Mouse (Mus musculus): ENCODE results near the gene Gpbar1. TPM values are rescaled to one million over a fixed set of nuclear protein-coding genes. Genes with fewer than 3 reads are reported as not detected.

The Gpbar1 gene
- polyA plus RNA-seq, 1 experiment from 2014 or later, result 0.18 TPM

GRCm38 (mm10) chr1:74238136-74238535 lies 40.2 kb upstream of the Gpbar1 start:
- H3K9me3 ChIP-seq (ENCODE audit: low read length), result no peaks in the 10 kb centered on the region
- DNase-seq (ENCODE audit: low spot score) (no peak), ATAC-seq (no peak)
- no peaks in the 10 kb centered on the region for H3K36me3 ChIP-seq (ENCODE audit: insufficient read depth, low read length)
- 29% methylated on average over 1 of the region's 1 CpGs for WGBS
- peaks cover 16% of the 10 kb centered on the region; the same call in 1 of the 2 replicates for H3K4me1 ChIP-seq (ENCODE audit: insufficient read depth, low read depth, low read length)
- peak overlapping the region; percentile 96; the same call in 1 of the 2 replicates for H3K27ac ChIP-seq (ENCODE audit: low read length)
- TF ChIP-seq EP300 (IDR thresholded peaks at IDR 0.05) (no peak), CTCF (IDR thresholded peaks at IDR 0.05) (no peak)
- H3K4me3 ChIP-seq (ENCODE audit: low read depth, low read length), result peak overlapping the region; percentile 95
- H3K27me3 ChIP-seq (replicated peaks; ENCODE audit: insufficient read depth, low read length), result no peaks in the 10 kb centered on the region
- H3K4me2 ChIP-seq (replicated peaks; ENCODE audit: low read depth, low read length), result peak overlapping the region; percentile 80
- peak overlapping the region; percentile 23; the same call in 1 of the 2 replicates for H3K9ac ChIP-seq (replicated peaks; ENCODE audit: low read depth)

GRCm38 (mm10) chr1:74239162-74239561 lies 39.2 kb upstream of the Gpbar1 start:
- peak overlapping the region; percentile 68 for H3K27ac ChIP-seq (ENCODE audit: low read length)
- peak overlapping the region; percentile 80 for H3K4me2 ChIP-seq (replicated peaks; ENCODE audit: low read depth, low read length)
- peaks cover 16% of the 10 kb centered on the region; the same call in 1 of the 2 replicates for H3K4me1 ChIP-seq (ENCODE audit: insufficient read depth, low read depth, low read length)
- ATAC-seq, result no peak
- H3K9ac ChIP-seq (replicated peaks; ENCODE audit: low read depth), result no peak overlapping the region
- no peaks in the 10 kb centered on the region for H3K27me3 ChIP-seq (replicated peaks; ENCODE audit: insufficient read depth, low read length)
- peak overlapping the region; percentile 8; the same call in 1 of the 2 replicates for H3K4me3 ChIP-seq (ENCODE audit: low read depth, low read length)
- no peaks in the 10 kb centered on the region for H3K9me3 ChIP-seq (ENCODE audit: low read length)
- no peak for DNase-seq (ENCODE audit: low spot score)
- WGBS, result 41% methylated on average over 7 of the region's 7 CpGs
- TF ChIP-seq EP300 (IDR thresholded peaks at IDR 0.05) (no peak), CTCF (IDR thresholded peaks at IDR 0.05) (no peak)
- no peaks in the 10 kb centered on the region for H3K36me3 ChIP-seq (ENCODE audit: insufficient read depth, low read length)

DNA sequence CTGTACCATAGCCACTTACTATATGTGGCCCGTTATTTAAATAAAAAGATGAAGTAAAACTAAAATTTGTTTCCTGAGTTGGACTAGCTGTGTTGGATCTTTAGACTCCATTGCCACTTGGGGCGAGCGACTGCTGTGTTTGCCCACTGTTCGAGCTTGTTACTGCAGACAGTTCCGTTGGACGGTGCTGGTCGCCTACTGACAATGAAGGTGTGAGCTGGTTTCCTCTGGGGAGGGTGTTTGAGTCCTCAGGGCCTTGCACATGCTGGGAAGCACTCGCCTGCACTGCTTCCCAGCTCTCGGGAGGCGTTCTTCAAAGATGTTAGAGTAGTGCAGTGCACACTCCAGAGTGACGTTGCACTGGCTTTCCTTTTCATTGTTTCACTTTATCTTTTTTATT lies 38.7 kb upstream of the Gpbar1 start:
- TF ChIP-seq CTCF (IDR thresholded peaks at IDR 0.05), result no peak
- no peak for TF ChIP-seq EP300 (IDR thresholded peaks at IDR 0.05)
- H3K27ac ChIP-seq (ENCODE audit: low read length), result peak overlapping the region; percentile 68
- 41% methylated on average over 11 of the region's 11 CpGs for WGBS
- no peak for DNase-seq (ENCODE audit: low spot score)
- peaks cover 16% of the 10 kb centered on the region; the same call in 1 of the 2 replicates for H3K4me1 ChIP-seq (ENCODE audit: insufficient read depth, low read depth, low read length)
- no peaks in the 10 kb centered on the region for H3K27me3 ChIP-seq (replicated peaks; ENCODE audit: insufficient read depth, low read length)
- ATAC-seq, result no peak
- peak overlapping the region; percentile 8; the same call in 1 of the 2 replicates for H3K4me3 ChIP-seq (ENCODE audit: low read depth, low read length)
- no peaks in the 10 kb centered on the region for H3K36me3 ChIP-seq (ENCODE audit: insufficient read depth, low read length)
- peak overlapping the region; percentile 80 for H3K4me2 ChIP-seq (replicated peaks; ENCODE audit: low read depth, low read length)
- no peaks in the 10 kb centered on the region for H3K9me3 ChIP-seq (ENCODE audit: low read length)
- no peak overlapping the region for H3K9ac ChIP-seq (replicated peaks; ENCODE audit: low read depth)

GRCm38 (mm10) chr1:74240311-74240710 lies 38.0 kb upstream of the Gpbar1 start:
- Histone ChIP-seq H3K9me3 (ENCODE audit: low read length) (no peaks in the 10 kb centered on the region), H3K36me3 (ENCODE audit: insufficient read depth, low read length) (no peaks in the 10 kb centered on the region), H3K4me1 (ENCODE audit: insufficient read depth, low read depth, low read length) (peaks cover 16% of the 10 kb centered on the region; the same call in 1 of the 2 replicates), H3K9ac (replicated peaks; ENCODE audit: low read depth) (no peak overlapping the region), H3K27ac (ENCODE audit: low read length) (peak overlapping the region; percentile 68), H3K4me2 (replicated peaks; ENCODE audit: low read depth, low read length) (no peak overlapping the region), H3K27me3 (replicated peaks; ENCODE audit: insufficient read depth, low read length) (no peaks in the 10 kb centered on the region), H3K4me3 (ENCODE audit: low read depth, low read length) (no peak overlapping the region)
- peak; percentile 29 for DNase-seq (ENCODE audit: low spot score)
- no peak for TF ChIP-seq CTCF (IDR thresholded peaks at IDR 0.05)
- no peak for TF ChIP-seq EP300 (IDR thresholded peaks at IDR 0.05)
- ATAC-seq, result no peak
- 46% methylated on average over 6 of the region's 6 CpGs for WGBS

GRCm38 (mm10) chr1:74240832-74241231 lies 37.5 kb upstream of the Gpbar1 start:
- WGBS, result 53% methylated on average over 4 of the region's 4 CpGs
- no peaks in the 10 kb centered on the region for H3K36me3 ChIP-seq (ENCODE audit: insufficient read depth, low read length)
- H3K9me3 ChIP-seq (ENCODE audit: low read length), result no peaks in the 10 kb centered on the region
- no peaks in the 10 kb centered on the region for H3K27me3 ChIP-seq (replicated peaks; ENCODE audit: insufficient read depth, low read length)
- H3K4me1 ChIP-seq (ENCODE audit: insufficient read depth, low read depth, low read length), result peaks cover 16% of the 10 kb centered on the region; the same call in 1 of the 2 replicates
- no peak for DNase-seq (ENCODE audit: low spot score)
- no peak overlapping the region for H3K4me2 ChIP-seq (replicated peaks; ENCODE audit: low read depth, low read length)
- H3K4me3 ChIP-seq (ENCODE audit: low read depth, low read length), result no peak overlapping the region
- peak overlapping the region; percentile 68 for H3K27ac ChIP-seq (ENCODE audit: low read length)
- TF ChIP-seq EP300 (IDR thresholded peaks at IDR 0.05) (no peak), CTCF (IDR thresholded peaks at IDR 0.05) (no peak)
- no peak overlapping the region for H3K9ac ChIP-seq (replicated peaks; ENCODE audit: low read depth)
- ATAC-seq, result no peak

DNA sequence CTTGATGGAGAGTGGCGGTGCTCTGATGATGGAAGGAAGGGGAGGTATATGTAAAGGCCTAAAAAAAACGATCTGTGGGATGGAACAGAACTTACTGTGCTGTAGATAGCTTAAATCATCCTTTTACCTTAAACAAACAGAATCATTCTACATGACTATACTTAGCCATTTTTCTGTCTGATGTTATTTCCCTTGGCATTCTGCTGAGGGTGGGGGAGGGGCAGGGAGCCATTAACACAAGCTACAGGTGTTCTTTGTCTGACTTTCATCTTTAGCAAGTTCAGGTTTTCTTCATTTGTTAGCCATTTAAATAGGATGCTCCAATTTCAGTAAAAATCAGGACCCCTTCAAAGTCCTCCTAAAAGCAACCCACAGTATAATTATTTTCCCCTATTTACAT lies 32.8 kb upstream of the Gpbar1 start:
- no peak overlapping the region for H3K4me3 ChIP-seq (ENCODE audit: low read depth, low read length)
- H3K9ac ChIP-seq (replicated peaks; ENCODE audit: low read depth), result no peak overlapping the region
- ATAC-seq, result no peak
- no peaks in the 10 kb centered on the region for H3K9me3 ChIP-seq (ENCODE audit: low read length)
- DNase-seq (ENCODE audit: low spot score), result no peak
- 67% methylated on average over 2 of the region's 2 CpGs for WGBS
- H3K27ac ChIP-seq (ENCODE audit: low read length), result no peak overlapping the region
- H3K27me3 ChIP-seq (replicated peaks; ENCODE audit: insufficient read depth, low read length), result no peaks in the 10 kb centered on the region
- no peak overlapping the region for H3K4me2 ChIP-seq (replicated peaks; ENCODE audit: low read depth, low read length)
- no peaks in the 10 kb centered on the region for H3K36me3 ChIP-seq (ENCODE audit: insufficient read depth, low read length)
- peaks cover 15% of the 10 kb centered on the region; the same call in 1 of the 2 replicates for H3K4me1 ChIP-seq (ENCODE audit: insufficient read depth, low read depth, low read length)
- TF ChIP-seq EP300 (IDR thresholded peaks at IDR 0.05), result no peak
- no peak for TF ChIP-seq CTCF (IDR thresholded peaks at IDR 0.05)

All from lung, postnatal 0 days (tissue).